Mouse (Mus musculus) liver, postnatal 0 days (tissue): ENCODE measurements around the gene Brdt. TPM values are rescaled to one million over a fixed set of nuclear protein-coding genes. Genes with fewer than 3 reads are reported as not detected.

Experiments used
- ATAC-seq: fragments of 200-750 bp; cut with Nextera tagmentation; 2 replicates; pipeline ENCODE4 v1.8.0; 2017; ENCODE audit warnings: mild to moderate bottlenecking, moderate library complexity
- DNase-seq: peaks from one replicate; pipeline ENCODE4 v3.0.0-alpha.2; 2016
- H3K27ac ChIP-seq: fragments of 300-500 bp; sonication (generic); 2 replicates; pipeline ENCODE4 v1.5.1; 2014; ENCODE audit warnings: antibody characterized with exemption, moderate library complexity, mild to moderate bottlenecking, low read depth
- H3K27me3 ChIP-seq: fragments of 300-500 bp; sonication (generic); 2 replicates; pipeline ENCODE4 v1.6.1; 2014; ENCODE audit warnings: low read length, control low read depth, mixed read lengths; ENCODE audit not compliant: insufficient read depth
- H3K36me3 ChIP-seq: fragments of 300-500 bp; sonication (generic); replicated peaks from 2 replicates; pipeline ENCODE4 v1.6.1; 2014; ENCODE audit warnings: mild to moderate bottlenecking, control low read depth, low read length, moderate library complexity, mixed read lengths; ENCODE audit not compliant: insufficient read depth
- H3K4me1 ChIP-seq: fragments of 300-500 bp; sonication (generic); 2 replicates; pipeline ENCODE4 v1.6.1; 2014; ENCODE audit warnings: antibody characterized with exemption, mild to moderate bottlenecking, control low read depth; ENCODE audit not compliant: insufficient read depth
- H3K4me2 ChIP-seq: fragments of 300-500 bp; sonication (generic); 2 replicates; pipeline ENCODE4 v1.6.1; 2014; ENCODE audit warnings: low read depth, mild to moderate bottlenecking, low read length, moderate library complexity, mixed read lengths
- H3K4me3 ChIP-seq: fragments of 300-500 bp; sonication (generic); 2 replicates; pipeline ENCODE4 v1.5.1; 2014; ENCODE audit warnings: low read depth, low read length
- H3K9ac ChIP-seq: fragments of 300-500 bp; sonication (generic); replicated peaks from 2 replicates; pipeline ENCODE4 v1.6.1; 2014; ENCODE audit warnings: mild to moderate bottlenecking, moderate library complexity
- H3K9me3 ChIP-seq: fragments of 300-500 bp; sonication (generic); 2 replicates; pipeline ENCODE4 v1.6.1; 2016; ENCODE audit warnings: mild to moderate bottlenecking, control low read depth, low read length, mixed read lengths
- CTCF ChIP-seq: sonication (generic); IDR thresholded peaks from 2 replicates; pipeline ENCODE4 v1.5.1; 2016; ENCODE audit warnings: antibody characterized with exemption, low read depth
- EP300 ChIP-seq: IDR thresholded peaks from 2 replicates; pipeline ENCODE4 v1.6.1; 2016; ENCODE audit warnings: antibody characterized with exemption, low read depth, mild to moderate bottlenecking
- WGBS: fragments of 180-500 bp; shearing (Covaris S2); extraction: QIAGEN DNeasy Blood & Tissue Kit; methylation state at CpG from one replicate; pipeline ENCODE4 v1.1.7; 2014; ENCODE audit not compliant: insufficient replicate concordance; 5-methylcytosine and 5-hydroxymethylcytosine counted together
- polyA plus RNA-seq: library from polyadenylated mRNA; unstranded; fragments of >200 nt; fragmentation: Nextera tagmentation; extraction: Ambion mirVana; gene quantifications from 2 replicates; pipeline ENCODE4 v1.2.1, GENCODE M21; 2015

The Brdt gene
- polyA plus RNA-seq, 1 experiment from 2014 or later, result 0.29 TPM

DNA sequence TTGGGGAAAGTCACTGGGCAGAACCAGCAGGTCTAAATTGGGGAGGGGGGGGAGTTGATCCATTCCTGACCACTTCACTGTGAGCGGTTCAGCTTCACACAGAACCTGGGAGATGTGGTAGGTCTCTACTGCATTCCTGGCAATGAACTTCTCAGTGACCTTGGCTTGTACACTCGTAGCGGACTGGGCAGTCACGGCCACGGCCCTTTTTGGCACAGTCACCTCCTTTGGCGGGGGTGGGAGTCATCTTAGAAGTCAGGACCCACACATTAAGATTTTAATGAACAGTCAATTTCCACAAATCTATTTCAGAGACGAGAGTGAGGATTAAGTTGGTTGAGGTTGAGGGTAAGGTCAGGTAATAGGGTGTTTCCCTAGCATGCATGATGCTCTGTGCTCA lies 13.8 kb upstream of the Brdt start:
- WGBS, result 86% methylated on average over 7 of the region's 7 CpGs
- no peaks in the 10 kb centered on the region for H3K27me3 ChIP-seq
- no peak for ATAC-seq
- no peak overlapping the region for H3K27ac ChIP-seq
- TF ChIP-seq EP300 (no peak), CTCF (no peak)
- H3K4me3 ChIP-seq, result no peak overlapping the region
- H3K9me3 ChIP-seq, result no peaks in the 10 kb centered on the region
- H3K4me1 ChIP-seq, result no peaks in the 10 kb centered on the region
- no peak overlapping the region for H3K4me2 ChIP-seq
- no peak overlapping the region for H3K9ac ChIP-seq
- H3K36me3 ChIP-seq, result no peaks in the 10 kb centered on the region
- no peak for DNase-seq

DNA sequence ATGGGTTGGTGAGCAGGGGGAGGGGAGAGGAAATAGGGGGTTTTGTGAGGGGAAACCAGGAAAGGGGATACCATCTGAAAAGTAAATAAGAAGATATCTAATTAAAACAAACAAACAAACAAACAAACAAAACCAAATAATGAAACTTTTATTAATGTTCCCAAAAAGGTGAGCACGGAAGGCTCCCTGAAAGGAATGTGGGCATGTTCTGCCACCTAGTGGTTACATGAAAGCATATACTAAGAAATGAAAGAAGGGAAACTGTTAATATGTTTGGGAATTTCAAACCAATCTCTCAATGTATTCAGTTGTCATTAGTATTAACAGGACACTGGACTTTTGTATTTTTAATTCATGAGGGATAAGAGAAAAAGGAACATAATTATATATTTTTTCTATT lies 10.3 kb upstream of the Brdt start:
- ATAC-seq, result no peak
- 0% methylated on average over 1 of the region's 1 CpGs for WGBS
- no peak for DNase-seq
- H3K9me3 ChIP-seq, result no peaks in the 10 kb centered on the region
- H3K27ac ChIP-seq, result no peak overlapping the region
- H3K4me3 ChIP-seq, result no peak overlapping the region
- H3K9ac ChIP-seq, result no peak overlapping the region
- no peak overlapping the region for H3K4me2 ChIP-seq
- TF ChIP-seq EP300 (no peak), CTCF (peak; percentile 81)
- H3K4me1 ChIP-seq, result no peaks in the 10 kb centered on the region
- H3K27me3 ChIP-seq, result no peaks in the 10 kb centered on the region
- no peaks in the 10 kb centered on the region for H3K36me3 ChIP-seq

DNA sequence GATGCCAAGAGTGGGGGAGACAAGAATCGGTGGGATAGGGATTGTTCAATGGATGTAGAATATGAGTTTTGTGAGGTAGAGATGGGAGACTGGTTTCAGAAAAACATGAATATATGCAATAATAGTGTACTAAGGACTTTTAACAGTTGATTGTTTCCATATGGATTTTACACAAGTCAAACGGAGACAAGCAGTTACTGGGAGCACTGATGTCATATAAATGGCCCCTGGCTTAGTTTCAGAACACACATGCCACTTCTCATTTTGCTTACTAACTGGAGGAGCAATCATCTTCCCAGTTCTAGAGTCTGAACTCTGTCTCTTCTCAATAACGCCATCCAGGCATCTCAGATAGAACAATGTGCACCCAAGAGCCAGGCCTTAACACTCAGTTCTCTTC lies 9.4 kb downstream of the Brdt start:
- no peak for DNase-seq
- WGBS, result 76% methylated on average over 3 of the region's 3 CpGs
- no peak for TF ChIP-seq EP300
- no peak for TF ChIP-seq CTCF

DNA sequence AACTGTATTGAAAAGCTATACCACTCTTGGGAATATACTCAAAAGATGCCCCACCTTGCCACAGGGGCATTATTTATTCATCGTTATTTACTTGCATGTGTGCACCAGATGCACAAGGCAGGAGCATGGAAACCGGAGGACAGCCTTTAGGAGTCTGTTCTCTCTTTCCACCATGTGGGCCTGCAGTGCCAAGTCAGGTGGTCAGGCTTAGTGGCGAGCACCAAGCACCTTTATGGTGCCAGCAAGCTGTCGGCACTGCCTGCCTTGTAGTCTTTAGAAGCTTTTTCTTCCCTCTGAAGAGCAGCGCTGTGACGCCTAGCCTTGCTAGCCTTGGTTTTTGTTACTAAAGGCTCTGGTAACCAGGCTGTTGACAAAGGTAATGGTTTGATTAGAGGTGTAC lies 11.9 kb downstream of the Brdt start:
- Histone ChIP-seq H3K4me2 (no peak overlapping the region), H3K9ac (no peak overlapping the region), H3K4me3 (no peak overlapping the region), H3K36me3 (no peaks in the 10 kb centered on the region), H3K9me3 (no peaks in the 10 kb centered on the region), H3K27ac (no peak overlapping the region), H3K27me3 (no peaks in the 10 kb centered on the region), H3K4me1 (0 out of 2 replicates have a peak, but pooled peaks cover 2% of the 10 kb centered on the region)
- DNase-seq, result no peak
- ATAC-seq, result no peak
- 80% methylated on average over 6 of the region's 6 CpGs for WGBS
- TF ChIP-seq CTCF, result no peak

More for the DNA sequence above, 9.4 kb downstream of the Brdt start:
- no peaks in the 10 kb centered on the region for H3K36me3 ChIP-seq
- ATAC-seq, result no peak
- no peak overlapping the region for H3K27ac ChIP-seq
- no peak overlapping the region for H3K4me2 ChIP-seq
- 0 out of 2 replicates have a peak, but pooled peaks cover 2% of the 10 kb centered on the region for H3K4me1 ChIP-seq
- H3K9ac ChIP-seq, result no peak overlapping the region
- no peaks in the 10 kb centered on the region for H3K9me3 ChIP-seq
- H3K4me3 ChIP-seq, result no peak overlapping the region
- H3K27me3 ChIP-seq, result no peaks in the 10 kb centered on the region

DNA sequence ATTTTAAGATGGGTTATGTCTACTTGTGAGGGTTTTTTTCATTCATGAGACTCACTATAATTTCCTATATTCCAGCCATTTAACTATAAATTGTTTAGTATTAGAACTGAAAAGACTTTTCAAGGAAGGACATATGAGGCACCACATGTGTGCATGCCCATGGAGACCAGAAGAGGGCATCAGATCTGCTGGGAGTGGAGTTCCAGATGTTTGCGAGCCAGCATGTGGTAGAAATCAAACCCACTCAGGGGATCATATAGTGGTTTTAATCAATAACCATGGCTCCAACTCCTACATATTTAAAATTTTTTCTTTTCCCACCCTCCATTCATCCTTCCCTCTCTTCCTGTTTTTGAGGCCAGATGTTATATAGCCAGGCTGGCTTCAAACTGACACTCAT lies 15.3 kb downstream of the Brdt start:
- no peak for ATAC-seq
- Histone ChIP-seq H3K4me1 (0 out of 2 replicates have a peak, but pooled peaks cover 2% of the 10 kb centered on the region), H3K4me2 (no peak overlapping the region), H3K27ac (no peak overlapping the region), H3K36me3 (no peaks in the 10 kb centered on the region), H3K9ac (no peak overlapping the region), H3K9me3 (no peaks in the 10 kb centered on the region), H3K27me3 (no peaks in the 10 kb centered on the region), H3K4me3 (no peak overlapping the region)
- no peak for DNase-seq
- 45% methylated on average over 1 of the region's 1 CpGs for WGBS
- TF ChIP-seq CTCF, result peak; percentile 51
- no peak for TF ChIP-seq EP300

DNA sequence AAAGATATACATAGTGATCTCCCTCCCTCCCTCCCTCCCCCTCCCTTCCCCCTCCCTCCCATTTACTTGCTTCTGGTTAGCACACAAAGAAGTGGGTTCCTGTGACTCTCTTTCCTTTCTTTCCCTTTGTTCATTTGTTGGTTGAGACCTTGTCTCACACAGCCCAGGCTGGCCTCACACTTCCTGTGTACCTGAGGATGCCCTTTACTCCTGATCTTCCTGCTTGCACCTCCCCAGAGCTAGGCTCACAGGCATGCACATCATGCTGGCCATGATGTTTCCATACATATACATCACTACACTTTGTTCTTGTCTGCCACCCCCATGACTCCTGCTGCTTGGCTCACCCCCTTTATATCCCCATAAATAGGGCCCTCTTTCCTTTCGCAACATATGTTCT lies 21.6 kb downstream of the Brdt start:
- no peak overlapping the region for H3K27ac ChIP-seq
- no peak overlapping the region for H3K4me3 ChIP-seq
- ATAC-seq (no peak), DNase-seq (no peak)
- WGBS, result 85% methylated on average over 1 of the region's 1 CpGs
- H3K27me3 ChIP-seq, result no peaks in the 10 kb centered on the region
- H3K4me1 ChIP-seq, result no peaks in the 10 kb centered on the region
- H3K9me3 ChIP-seq, result no peaks in the 10 kb centered on the region
- H3K36me3 ChIP-seq, result no peaks in the 10 kb centered on the region
- H3K9ac ChIP-seq, result no peak overlapping the region
- no peak overlapping the region for H3K4me2 ChIP-seq
- TF ChIP-seq EP300 (no peak), CTCF (no peak)

DNA sequence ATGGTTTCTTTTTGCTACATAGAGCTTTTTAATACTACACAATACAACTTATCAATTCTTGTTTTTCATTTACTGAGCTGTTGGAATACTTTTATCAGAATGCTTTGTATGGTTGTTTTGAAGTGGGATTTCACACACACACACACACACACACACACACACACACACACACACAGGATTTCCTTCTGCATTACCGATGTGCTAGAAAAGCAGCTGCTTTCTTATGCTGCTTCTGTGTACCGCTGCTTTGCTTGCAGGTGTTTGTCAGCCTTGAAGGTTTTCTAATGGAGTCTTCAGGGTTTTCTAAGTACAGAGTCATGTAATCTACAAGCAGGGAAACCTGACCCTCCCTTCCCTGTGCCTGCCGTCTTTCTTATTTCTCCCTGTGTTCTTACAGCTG lies 23.0 kb downstream of the Brdt start:
- no peak overlapping the region for H3K9ac ChIP-seq
- H3K36me3 ChIP-seq, result no peaks in the 10 kb centered on the region
- 51% methylated on average over 3 of the region's 3 CpGs for WGBS
- H3K4me3 ChIP-seq, result no peak overlapping the region
- H3K4me2 ChIP-seq, result no peak overlapping the region
- no peak for ATAC-seq
- H3K4me1 ChIP-seq, result no peaks in the 10 kb centered on the region
- no peak for DNase-seq
- H3K27me3 ChIP-seq, result no peaks in the 10 kb centered on the region
- no peaks in the 10 kb centered on the region for H3K9me3 ChIP-seq
- TF ChIP-seq CTCF (no peak), EP300 (no peak)
- H3K27ac ChIP-seq, result no peak overlapping the region
